ENCODE assay signal across 11 mouse cellular contexts in genomic region chr12:68584786-68585523, GRCm38 (mm10).
A peak's percentile ranks its signal among the peaks of the same experiment; 100 is the strongest.
DNase-seq lines count a peak whose midpoint lies in the region; ATAC-seq lines count a peak whose summit lies in the region.
"Had no signal": no experiment of that assay in that cellular context is flagged by ENCODE, and none has a peak within 500 bp of the region (broad histone marks: within the 10 kb centered on the region; RNA-seq: fewer than 3 reads in every experiment).

No protein-coding gene starts in this region.

- no peaks in the 10 kb centered on the region for H3K9me3 ChIP-seq in hindbrain, embryonic 16.5 days (ENCODE audit: control insufficient read depth, low read length)
- H3K9me3 ChIP-seq in hindbrain, embryonic 11.5 days (ENCODE audit: control insufficient read depth, low read length), result no peaks in the 10 kb centered on the region
- no peaks in the 10 kb centered on the region for H3K9me3 ChIP-seq in forebrain, embryonic 13.5 days (replicated peaks)
- H3K9me3 ChIP-seq: limb, embryonic 12.5 days had no signal

- H3K4me3 ChIP-seq in hindbrain, embryonic 16.5 days (ENCODE audit: low read length), result no peak overlapping the region
- no peak overlapping the region for H3K4me3 ChIP-seq in hindbrain, embryonic 11.5 days (ENCODE audit: low read depth, low read length)
- no peak overlapping the region for H3K4me3 ChIP-seq in forebrain, embryonic 13.5 days
- H3K4me3 ChIP-seq: limb, embryonic 12.5 days had no signal

- 45% methylated on average over 6 of the region's 6 CpGs for WGBS in hindbrain, embryonic 16.5 days
- 66% methylated on average over 6 of the region's 6 CpGs for WGBS in hindbrain, embryonic 11.5 days
- WGBS in forebrain, embryonic 13.5 days, result 22% methylated on average over 6 of the region's 6 CpGs

- H3K9ac ChIP-seq in hindbrain, embryonic 16.5 days (ENCODE audit: low read depth, low read length), result no peak overlapping the region
- no peak overlapping the region for H3K9ac ChIP-seq in hindbrain, embryonic 11.5 days (ENCODE audit: low read depth, low read length)
- no peak overlapping the region for H3K9ac ChIP-seq in forebrain, embryonic 13.5 days
- H3K9ac ChIP-seq: limb, embryonic 12.5 days had no signal

- no peak overlapping the region for H3K27ac ChIP-seq in hindbrain, embryonic 16.5 days (ENCODE audit: low read depth, low read length)
- no peak overlapping the region for H3K27ac ChIP-seq in hindbrain, embryonic 11.5 days (ENCODE audit: low read depth, low read length)
- H3K27ac ChIP-seq in forebrain, embryonic 13.5 days, result no peak overlapping the region
- H3K27ac ChIP-seq: limb, embryonic 12.5 days had no signal

- H3K4me2 ChIP-seq in hindbrain, embryonic 16.5 days (ENCODE audit: low read length), result no peak overlapping the region
- H3K4me2 ChIP-seq in hindbrain, embryonic 11.5 days (replicated peaks; ENCODE audit: low read depth, low read length), result no peak overlapping the region
- H3K4me2 ChIP-seq in forebrain, embryonic 13.5 days, result no peak overlapping the region
- H3K4me2 ChIP-seq: limb, embryonic 12.5 days had no signal

- DNase-seq in hindbrain, embryonic 11.5 days (ENCODE audit: low spot score), result no peak
- peak; percentile 55 for DNase-seq in adrenal gland, postnatal 14 days
- peak; percentile 20 for DNase-seq in heart, postnatal 4 days
- DNase-seq in cerebellum, adult 11 months, result no peak
- DNase-seq in gastrocnemius, adult 8-10 months (ENCODE audit: low spot score in 2 of 2), result no peak
- DNase-seq: gastrocnemius, postnatal 14 days; kidney, postnatal 10 days; layer of hippocampus, postnatal 36 days had no signal

- H3K36me3 ChIP-seq in hindbrain, embryonic 16.5 days (ENCODE audit: control insufficient read depth, insufficient read depth, low read length), result no peaks in the 10 kb centered on the region
- H3K36me3 ChIP-seq in hindbrain, embryonic 11.5 days (ENCODE audit: control insufficient read depth, insufficient read depth, low read length), result no peaks in the 10 kb centered on the region
- no peaks in the 10 kb centered on the region for H3K36me3 ChIP-seq in forebrain, embryonic 13.5 days (ENCODE audit: poor library complexity, severe bottlenecking)
- H3K36me3 ChIP-seq: limb, embryonic 12.5 days had no signal

- ATAC-seq in hindbrain, embryonic 16.5 days, result 0 out of 2 replicates have a peak, but pooled peaks have one; percentile 52
- ATAC-seq in hindbrain, embryonic 11.5 days (ENCODE audit: low FRiP score), result no peak
- ATAC-seq in forebrain, embryonic 13.5 days, result peak; percentile 90

- no peaks in the 10 kb centered on the region for H3K4me1 ChIP-seq in hindbrain, embryonic 16.5 days (ENCODE audit: control insufficient read depth, insufficient read depth, low read depth, low read length)
- no peaks in the 10 kb centered on the region for H3K4me1 ChIP-seq in hindbrain, embryonic 11.5 days (replicated peaks; ENCODE audit: control insufficient read depth, insufficient read depth, low read length)
- peaks cover 20% of the 10 kb centered on the region for H3K4me1 ChIP-seq in forebrain, embryonic 13.5 days
- H3K4me1 ChIP-seq: limb, embryonic 12.5 days had no signal

- no peaks in the 10 kb centered on the region for H3K27me3 ChIP-seq in hindbrain, embryonic 16.5 days (replicated peaks; ENCODE audit: control insufficient read depth, insufficient read depth, low read length)
- H3K27me3 ChIP-seq in hindbrain, embryonic 11.5 days (ENCODE audit: control insufficient read depth, insufficient read depth, low read length), result no peaks in the 10 kb centered on the region
- no peaks in the 10 kb centered on the region for H3K27me3 ChIP-seq in forebrain, embryonic 13.5 days
- H3K27me3 ChIP-seq: limb, embryonic 12.5 days had no signal

Comparison
In these comparisons a context has a peak if more than half of its experiments do, and no peak if none do; other contexts are left out.
1. DNase-seq: peak in adrenal gland, postnatal 14 days (single experiment) and heart, postnatal 4 days (single experiment); none in hindbrain, embryonic 11.5 days (single experiment), cerebellum, adult 11 months (single experiment) and gastrocnemius, adult 8-10 months (0 of 2).